Mouse (Mus musculus): ENCODE measurements around the gene Kif5a.

The Kif5a gene

GRCm38 (mm10) chr10:127266112-127267091 is 3.3 kb upstream of the Kif5a start, which contains the start of gene Dctn2:
Gene Dctn2, plus strand, starts transcription at chr10:127266368.
- peak; percentile 97 for DNase-seq (ENCODE audit: low read depth, low spot score)

GRCm38 (mm10) chr10:127265727-127266111 is 2.6 kb upstream of the Kif5a start:
- DNase-seq (ENCODE audit: low read depth, low spot score): no peak

GRCm38 (mm10) chr10:127264971-127265370 is 1.8 kb upstream of the Kif5a start:
- DNase-seq (ENCODE audit: low read depth, low spot score): peak; percentile 58

GRCm38 (mm10) chr10:127264336-127264735 is 1.2 kb upstream of the Kif5a start:
- no peak for DNase-seq (ENCODE audit: low read depth, low spot score)

- peak; percentile 68 for DNase-seq (ENCODE audit: low read depth, low spot score)
These were observed 483 bp upstream of the Kif5a start for GRCm38 (mm10) chr10:127263631-127264030.

- DNase-seq (ENCODE audit: low read depth, low spot score): peak; percentile 57
These were observed 1.2 kb downstream of the Kif5a start for GRCm38 (mm10) chr10:127261706-127262547.

GRCm38 (mm10) chr10:127258489-127258888 is 4.7 kb downstream of the Kif5a start:
- no peak for DNase-seq (ENCODE audit: low read depth, low spot score)

- no peak for DNase-seq (ENCODE audit: low read depth, low spot score)
These were observed 5.4 kb downstream of the Kif5a start for GRCm38 (mm10) chr10:127257790-127258189.

GRCm38 (mm10) chr10:127255625-127256345 is 7.4 kb downstream of the Kif5a start:
- peak; percentile 82 for DNase-seq (ENCODE audit: low read depth, low spot score)

GRCm38 (mm10) chr10:127250810-127251209 is 12.3 kb downstream of the Kif5a start:
- DNase-seq (ENCODE audit: low read depth, low spot score): no peak

GRCm38 (mm10) chr10:127238241-127238824 is 24.8 kb downstream of the Kif5a start:
- DNase-seq (ENCODE audit: low read depth, low spot score): peak; percentile 92

- no peak for DNase-seq (ENCODE audit: low read depth, low spot score)
These were observed 26.6 kb downstream of the Kif5a start for GRCm38 (mm10) chr10:127236541-127236940.

- DNase-seq (ENCODE audit: low read depth, low spot score): peak; percentile 85
These were observed 30.0 kb downstream of the Kif5a start for GRCm38 (mm10) chr10:127233141-127233540.

- DNase-seq (ENCODE audit: low read depth, low spot score): no peak
These were observed 31.4 kb downstream of the Kif5a start for GRCm38 (mm10) chr10:127231741-127232140.

GRCm38 (mm10) chr10:127230693-127231092 is 32.5 kb downstream of the Kif5a start:
- DNase-seq (ENCODE audit: low read depth, low spot score): peak; percentile 53

GRCm38 (mm10) chr10:127228897-127229296 is 34.3 kb downstream of the Kif5a start:
- DNase-seq (ENCODE audit: low read depth, low spot score): peak; percentile 76

GRCm38 (mm10) chr10:127227163-127227562 is 36.0 kb downstream of the Kif5a start:
- no peak for DNase-seq (ENCODE audit: low read depth, low spot score)

- DNase-seq (ENCODE audit: low read depth, low spot score): no peak
These were observed 36.7 kb downstream of the Kif5a start for GRCm38 (mm10) chr10:127226318-127226895.

GRCm38 (mm10) chr10:127225732-127226131 is 37.4 kb downstream of the Kif5a start:
- DNase-seq (ENCODE audit: low read depth, low spot score): no peak

- DNase-seq (ENCODE audit: low read depth, low spot score): peak; percentile 76
These were observed 37.9 kb downstream of the Kif5a start for GRCm38 (mm10) chr10:127225213-127225612.

- DNase-seq (ENCODE audit: low read depth, low spot score): no peak
These were observed 44.8 kb downstream of the Kif5a start for GRCm38 (mm10) chr10:127218339-127218738.
